Comparison of ENCODE assay signal across 8 mouse cellular contexts in the genomic region with DNA sequence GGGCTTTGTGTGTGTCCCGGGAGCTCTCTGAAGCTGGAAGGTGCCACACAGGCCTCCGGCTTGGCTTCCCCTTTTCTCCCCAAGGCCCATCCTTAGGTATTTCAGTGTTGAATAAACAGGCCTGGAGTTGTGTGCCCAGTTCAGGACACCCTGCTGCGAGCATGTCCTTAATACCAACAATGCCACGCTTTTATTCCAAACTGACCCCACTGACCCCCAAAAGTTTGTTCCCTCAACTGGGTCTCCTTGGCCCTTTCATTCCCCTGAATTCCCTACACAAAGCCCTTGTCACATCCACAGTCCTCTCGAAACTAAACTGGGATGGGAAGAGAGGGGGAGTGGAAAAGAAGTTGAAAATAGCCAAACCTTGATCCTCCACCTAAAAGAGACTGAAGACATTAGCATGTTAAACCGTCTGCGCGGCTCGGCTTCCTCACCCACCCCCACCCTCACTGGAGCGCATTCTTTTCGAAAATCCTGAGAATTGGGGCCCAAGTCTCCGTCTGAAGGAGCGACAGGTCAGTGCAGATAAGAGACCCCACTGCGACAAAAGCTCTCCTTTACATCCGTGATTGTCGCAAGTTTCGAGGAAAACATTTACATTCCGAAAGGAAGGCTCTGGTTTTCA.
DNase-seq lines count a peak whose midpoint lies in the region; ATAC-seq and TF ChIP-seq lines count a peak whose summit lies in the region.

No protein-coding gene starts in this region.

- no peaks in the 10 kb centered on the region for H3K36me3 ChIP-seq in heart, embryonic 15.5 days
- H3K36me3 ChIP-seq in hindbrain, postnatal 0 days (ENCODE audit: insufficient read depth, low read length): no peaks in the 10 kb centered on the region

- DNase-seq in heart, postnatal 4 days: no peak
- DNase-seq in embryo, embryonic 11 days: peak; percentile 81
- peak; percentile 11 for DNase-seq in hindbrain, postnatal 0 days (ENCODE audit: low spot score)
- DNase-seq in neural tube, embryonic 10.5 days (ENCODE audit: extremely low spot score, low spot score): peak; percentile 67
- no peak for DNase-seq in gastrocnemius, adult 8-10 months (ENCODE audit: low spot score in 2 of 2)
- no peak for DNase-seq in left cerebral cortex, adult 18-20 months (ENCODE audit: low spot score in 2 of 2)
- no peak for DNase-seq in kidney, adult 18-20 months

- WGBS in heart, embryonic 15.5 days: 15% methylated on average over 18 of the region's 18 CpGs
- WGBS in hindbrain, postnatal 0 days: 11% methylated on average over 18 of the region's 18 CpGs

- no peak for TF ChIP-seq CTCF in hindbrain, postnatal 0 days (IDR thresholded peaks at IDR 0.05; ENCODE audit: low read depth)

- peak overlapping the region; percentile 61 for H3K4me2 ChIP-seq in heart, embryonic 15.5 days
- peak overlapping the region; percentile 56 for H3K4me2 ChIP-seq in hindbrain, postnatal 0 days (ENCODE audit: low read depth, low read length)

- H3K9ac ChIP-seq in heart, embryonic 15.5 days: no peak overlapping the region
- peak overlapping the region; percentile 24; the same call in 1 of the 2 replicates for H3K9ac ChIP-seq in hindbrain, postnatal 0 days (replicated peaks; ENCODE audit: low read length)

- H3K27me3 ChIP-seq in heart, embryonic 15.5 days: no peaks in the 10 kb centered on the region
- H3K27me3 ChIP-seq in hindbrain, postnatal 0 days (ENCODE audit: insufficient read depth, low read length): no peaks in the 10 kb centered on the region

- H3K9me3 ChIP-seq in heart, embryonic 15.5 days (replicated peaks): no peaks in the 10 kb centered on the region
- no peaks in the 10 kb centered on the region for H3K9me3 ChIP-seq in hindbrain, postnatal 0 days (ENCODE audit: low read length)

- peaks cover 13% of the 10 kb centered on the region for H3K4me1 ChIP-seq in heart, embryonic 15.5 days (replicated peaks)
- H3K4me1 ChIP-seq in hindbrain, postnatal 0 days (ENCODE audit: insufficient read depth, low read length): peaks cover 11% of the 10 kb centered on the region

- no peak for ATAC-seq in heart, embryonic 15.5 days (replicated peaks; ENCODE audit: insufficient number of reproducible peaks, insufficient read depth, low FRiP score, low read depth)
- ATAC-seq in hindbrain, postnatal 0 days: no peak

- peak overlapping the region; percentile 34 for H3K4me3 ChIP-seq in heart, embryonic 15.5 days
- H3K4me3 ChIP-seq in hindbrain, postnatal 0 days (ENCODE audit: low read length): peak overlapping the region; percentile 22

- H3K27ac ChIP-seq in heart, embryonic 15.5 days: no peak overlapping the region
- H3K27ac ChIP-seq in hindbrain, postnatal 0 days: no peak overlapping the region; the same call in 1 of the 2 replicates

Comparison
In these comparisons a context has a peak if more than half of its experiments do, and no peak if none do; other contexts are left out.
1. DNase-seq: peak in embryo, embryonic 11 days (single experiment), hindbrain, postnatal 0 days (single experiment) and neural tube, embryonic 10.5 days (single experiment); none in heart, postnatal 4 days (single experiment), gastrocnemius, adult 8-10 months (0 of 2), left cerebral cortex, adult 18-20 months (0 of 2) and kidney, adult 18-20 months (single experiment).